ENCODE assay signal across 30 mouse cellular contexts in the genomic region with DNA sequence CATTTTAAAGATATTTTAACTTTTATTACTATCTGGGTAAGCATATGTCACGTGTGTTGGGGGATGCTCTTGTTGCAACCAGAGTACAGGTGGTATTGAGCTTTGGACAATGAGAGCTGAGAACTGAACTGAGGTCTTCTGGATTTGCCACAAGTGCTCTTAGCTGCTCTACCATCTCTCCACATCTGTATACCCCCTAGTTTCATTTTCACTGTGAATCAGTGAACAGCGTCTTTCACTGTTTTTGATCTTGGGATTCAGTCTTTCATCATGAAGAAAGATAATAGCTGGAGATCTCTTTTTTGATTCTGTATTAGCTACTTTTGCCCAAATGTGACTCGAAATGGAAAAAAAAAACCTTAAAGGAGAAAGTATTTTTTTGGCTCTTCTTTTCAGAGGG.
"Had no signal": no experiment of that assay in that cellular context is flagged by ENCODE, and none has a peak within 500 bp of the region (broad histone marks: within the 10 kb centered on the region; RNA-seq: fewer than 3 reads in every experiment).

No protein-coding gene starts in this region.

- DNase-seq: left cerebral cortex, postnatal 4 days; liver; liver, embryonic 13.5 days; liver, postnatal 0 days; lung, adult 18-20 months; lung, adult 2 months; lung, embryonic 14.5 days; lung, postnatal 10 days; lung, postnatal 14 days; lung, postnatal 36 days; lung, postnatal 4 days; midbrain, embryonic 14.5 days had no signal

- H3K27me3 ChIP-seq: limb, embryonic 12.5 days; limb, embryonic 13.5 days; limb, embryonic 15.5 days; liver, embryonic 12.5 days; liver, embryonic 13.5 days; liver, embryonic 15.5 days; lung, embryonic 15.5 days; megakaryocyte, embryonic 14.5 days; midbrain, embryonic 12.5 days; midbrain, embryonic 13.5 days; midbrain, embryonic 15.5 days; neural tube, embryonic 12.5 days had no signal

- H3K4me3 ChIP-seq: limb, embryonic 10.5 days; limb, embryonic 12.5 days; limb, embryonic 13.5 days; limb, embryonic 15.5 days; liver, embryonic 12.5 days; liver, embryonic 13.5 days; liver, embryonic 15.5 days; lung, embryonic 15.5 days; megakaryocyte, embryonic 14.5 days; midbrain, embryonic 10.5 days; midbrain, embryonic 12.5 days; midbrain, embryonic 13.5 days; midbrain, embryonic 15.5 days; myocyte; neural tube, embryonic 12.5 days had no signal

- H3K36me3 ChIP-seq: limb, embryonic 13.5 days; limb, embryonic 15.5 days; liver, embryonic 15.5 days; lung, embryonic 15.5 days; midbrain, embryonic 15.5 days; neural tube, embryonic 12.5 days had no signal

- H3K4me1 ChIP-seq: limb, embryonic 10.5 days; limb, embryonic 12.5 days; limb, embryonic 13.5 days; limb, embryonic 15.5 days; liver, embryonic 12.5 days; liver, embryonic 13.5 days; liver, embryonic 15.5 days; lung, embryonic 15.5 days; megakaryocyte, embryonic 14.5 days; midbrain, embryonic 10.5 days; midbrain, embryonic 12.5 days; midbrain, embryonic 13.5 days; midbrain, embryonic 15.5 days; neural tube, embryonic 12.5 days had no signal

- H3K9me3 ChIP-seq: limb, embryonic 10.5 days; limb, embryonic 12.5 days; limb, embryonic 13.5 days; limb, embryonic 15.5 days; liver, embryonic 12.5 days; liver, embryonic 13.5 days; liver, embryonic 15.5 days; lung, embryonic 15.5 days; megakaryocyte, embryonic 14.5 days; midbrain, embryonic 12.5 days; midbrain, embryonic 15.5 days; neural tube, embryonic 12.5 days had no signal

- H3K9ac ChIP-seq: limb, embryonic 12.5 days; limb, embryonic 13.5 days; limb, embryonic 15.5 days; liver, embryonic 12.5 days; liver, embryonic 13.5 days; liver, embryonic 14.5 days; liver, embryonic 15.5 days; liver, postnatal 0 days; lung, embryonic 14.5 days; lung, embryonic 15.5 days; midbrain, embryonic 12.5 days; midbrain, embryonic 13.5 days; midbrain, embryonic 15.5 days; neural tube, embryonic 12.5 days had no signal

- H3K27ac ChIP-seq: limb, embryonic 10.5 days; limb, embryonic 12.5 days; limb, embryonic 13.5 days; limb, embryonic 15.5 days; liver, embryonic 12.5 days; liver, embryonic 13.5 days; liver, embryonic 14.5 days; liver, embryonic 15.5 days; lung, embryonic 15.5 days; macrophage; midbrain, embryonic 10.5 days; midbrain, embryonic 12.5 days; midbrain, embryonic 13.5 days; midbrain, embryonic 15.5 days; neural tube, embryonic 12.5 days had no signal

- H3K4me2 ChIP-seq: limb, embryonic 12.5 days; limb, embryonic 13.5 days; limb, embryonic 15.5 days; liver, embryonic 11.5 days; liver, embryonic 12.5 days; liver, embryonic 13.5 days; liver, embryonic 15.5 days; lung, embryonic 14.5 days; lung, embryonic 15.5 days; midbrain, embryonic 11.5 days; midbrain, embryonic 12.5 days; midbrain, embryonic 13.5 days; midbrain, embryonic 15.5 days; neural tube, embryonic 12.5 days had no signal
